Mouse (Mus musculus): ENCODE results near the gene Fbxl3. TPM values are rescaled to one million over a fixed set of nuclear protein-coding genes. Genes with fewer than 3 reads are reported as not detected.

Fbxl3 gene
- polyA plus RNA-seq, 1 experiment from 2014 or later: 26.5 TPM

GRCm38 (mm10) chr14:103093236-103093635, 6.1 kb downstream of the Fbxl3 start:
- Histone ChIP-seq H3K27me3 (ENCODE audit: control insufficient read depth, insufficient read depth, low read length) (no peaks in the 10 kb centered on the region), H3K36me3 (ENCODE audit: control insufficient read depth, insufficient read depth, low read length) (peaks cover 3% of the 10 kb centered on the region; the same call in 1 of the 2 replicates), H3K4me3 (ENCODE audit: low read depth, low read length) (no peak overlapping the region), H3K9ac (ENCODE audit: low read length) (no peak overlapping the region), H3K27ac (ENCODE audit: low read depth, low read length) (no peak overlapping the region), H3K4me2 (no peak overlapping the region), H3K4me1 (ENCODE audit: control insufficient read depth, insufficient read depth, low read length) (peaks cover 8% of the 10 kb centered on the region; the same call in 1 of the 2 replicates), H3K9me3 (ENCODE audit: control insufficient read depth, low read length) (no peaks in the 10 kb centered on the region)
- ATAC-seq (ENCODE audit: low FRiP score) (no peak), DNase-seq (ENCODE audit: low spot score, missing footprints) (peak; percentile 67)
- WGBS: 89% methylated on average over 3 of the region's 3 CpGs

GRCm38 (mm10) chr14:103088624-103089023, 10.7 kb downstream of the Fbxl3 start:
- H3K27ac ChIP-seq (ENCODE audit: low read depth, low read length): no peak overlapping the region
- H3K4me2 ChIP-seq: no peak overlapping the region
- H3K36me3 ChIP-seq (ENCODE audit: control insufficient read depth, insufficient read depth, low read length): peaks cover 3% of the 10 kb centered on the region; the same call in 1 of the 2 replicates
- H3K27me3 ChIP-seq (ENCODE audit: control insufficient read depth, insufficient read depth, low read length): no peaks in the 10 kb centered on the region
- DNase-seq (ENCODE audit: low spot score, missing footprints) (peak; percentile 96), ATAC-seq (ENCODE audit: low FRiP score) (peak; percentile 30; the same call in 1 of the 2 replicates)
- no peaks in the 10 kb centered on the region for H3K4me1 ChIP-seq (ENCODE audit: control insufficient read depth, insufficient read depth, low read length)
- H3K9me3 ChIP-seq (ENCODE audit: control insufficient read depth, low read length): no peaks in the 10 kb centered on the region
- 74% methylated on average over 6 of the region's 6 CpGs for WGBS
- H3K4me3 ChIP-seq (ENCODE audit: low read depth, low read length): no peak overlapping the region
- no peak overlapping the region for H3K9ac ChIP-seq (ENCODE audit: low read length)

GRCm38 (mm10) chr14:103087846-103088245, 11.5 kb downstream of the Fbxl3 start:
- Histone ChIP-seq H3K9ac (ENCODE audit: low read length) (no peak overlapping the region), H3K9me3 (ENCODE audit: control insufficient read depth, low read length) (no peaks in the 10 kb centered on the region), H3K4me2 (no peak overlapping the region), H3K27ac (ENCODE audit: low read depth, low read length) (no peak overlapping the region), H3K27me3 (ENCODE audit: control insufficient read depth, insufficient read depth, low read length) (no peaks in the 10 kb centered on the region), H3K36me3 (ENCODE audit: control insufficient read depth, insufficient read depth, low read length) (peaks cover 3% of the 10 kb centered on the region; the same call in 1 of the 2 replicates), H3K4me3 (ENCODE audit: low read depth, low read length) (no peak overlapping the region), H3K4me1 (ENCODE audit: control insufficient read depth, insufficient read depth, low read length) (no peaks in the 10 kb centered on the region)
- no peak for DNase-seq (ENCODE audit: low spot score, missing footprints)
- 86% methylated on average over 5 of the region's 5 CpGs for WGBS
- ATAC-seq (ENCODE audit: low FRiP score): no peak

GRCm38 (mm10) chr14:103086671-103087324, 12.6 kb downstream of the Fbxl3 start:
- Histone ChIP-seq H3K9me3 (ENCODE audit: control insufficient read depth, low read length) (no peaks in the 10 kb centered on the region), H3K27me3 (ENCODE audit: control insufficient read depth, insufficient read depth, low read length) (no peaks in the 10 kb centered on the region), H3K4me1 (ENCODE audit: control insufficient read depth, insufficient read depth, low read length) (no peaks in the 10 kb centered on the region), H3K27ac (ENCODE audit: low read depth, low read length) (no peak overlapping the region), H3K36me3 (ENCODE audit: control insufficient read depth, insufficient read depth, low read length) (peaks cover 3% of the 10 kb centered on the region; the same call in 1 of the 2 replicates), H3K9ac (ENCODE audit: low read length) (no peak overlapping the region), H3K4me2 (no peak overlapping the region), H3K4me3 (ENCODE audit: low read depth, low read length) (no peak overlapping the region)
- no peak for DNase-seq (ENCODE audit: low spot score, missing footprints)
- whole genome bisulfite sequencing: 95% methylated on average over 4 of the region's 4 CpGs
- no peak for ATAC-seq (ENCODE audit: low FRiP score)

GRCm38 (mm10) chr14:103085840-103086533, 13.4 kb downstream of the Fbxl3 start:
- no peaks in the 10 kb centered on the region for H3K4me1 ChIP-seq (ENCODE audit: control insufficient read depth, insufficient read depth, low read length)
- DNase-seq (ENCODE audit: low spot score, missing footprints) (no peak), ATAC-seq (ENCODE audit: low FRiP score) (no peak)
- no peaks in the 10 kb centered on the region for H3K9me3 ChIP-seq (ENCODE audit: control insufficient read depth, low read length)
- no peak overlapping the region for H3K9ac ChIP-seq (ENCODE audit: low read length)
- no peak overlapping the region for H3K4me2 ChIP-seq
- H3K27me3 ChIP-seq (ENCODE audit: control insufficient read depth, insufficient read depth, low read length): no peaks in the 10 kb centered on the region
- H3K27ac ChIP-seq (ENCODE audit: low read depth, low read length): no peak overlapping the region
- peaks cover 3% of the 10 kb centered on the region; the same call in 1 of the 2 replicates for H3K36me3 ChIP-seq (ENCODE audit: control insufficient read depth, insufficient read depth, low read length)
- 84% methylated on average over 1 of the region's 1 CpGs for WGBS
- H3K4me3 ChIP-seq (ENCODE audit: low read depth, low read length): no peak overlapping the region

- 88% methylated on average over 9 of the region's 9 CpGs for WGBS
- 0 out of 2 replicates have a peak, but pooled peaks have one; percentile 57 for ATAC-seq (ENCODE audit: low FRiP score)
These were observed 20.0 kb downstream of the Fbxl3 start for GRCm38 (mm10) chr14:103079209-103079977.

GRCm38 (mm10) chr14:103078006-103078912, 21.1 kb downstream of the Fbxl3 start:
- Histone ChIP-seq H3K4me2 (no peak overlapping the region), H3K36me3 (ENCODE audit: control insufficient read depth, insufficient read depth, low read length) (peaks cover 3% of the 10 kb centered on the region; the same call in 1 of the 2 replicates), H3K9me3 (ENCODE audit: control insufficient read depth, low read length) (no peaks in the 10 kb centered on the region), H3K9ac (ENCODE audit: low read length) (no peak overlapping the region), H3K27ac (ENCODE audit: low read depth, low read length) (no peak overlapping the region), H3K27me3 (ENCODE audit: control insufficient read depth, insufficient read depth, low read length) (no peaks in the 10 kb centered on the region), H3K4me1 (ENCODE audit: control insufficient read depth, insufficient read depth, low read length) (no peaks in the 10 kb centered on the region), H3K4me3 (ENCODE audit: low read depth, low read length) (no peak overlapping the region)
- DNase-seq (ENCODE audit: low spot score, missing footprints) (peak; percentile 76), ATAC-seq (ENCODE audit: low FRiP score) (no peak)
- 89% methylated on average over 16 of the region's 16 CpGs for WGBS

More at GRCm38 (mm10) chr14:103079209-103079977, 20.0 kb downstream of the Fbxl3 start:
- Histone ChIP-seq H3K4me3 (ENCODE audit: low read depth, low read length) (no peak overlapping the region), H3K9me3 (ENCODE audit: control insufficient read depth, low read length) (no peaks in the 10 kb centered on the region), H3K4me1 (ENCODE audit: control insufficient read depth, insufficient read depth, low read length) (no peaks in the 10 kb centered on the region), H3K9ac (ENCODE audit: low read length) (no peak overlapping the region), H3K36me3 (ENCODE audit: control insufficient read depth, insufficient read depth, low read length) (peaks cover 3% of the 10 kb centered on the region; the same call in 1 of the 2 replicates), H3K27me3 (ENCODE audit: control insufficient read depth, insufficient read depth, low read length) (no peaks in the 10 kb centered on the region), H3K27ac (ENCODE audit: low read depth, low read length) (no peak overlapping the region), H3K4me2 (no peak overlapping the region)
- peak; percentile 26 for DNase-seq (ENCODE audit: low spot score, missing footprints)

GRCm38 (mm10) chr14:103077272-103078005, 21.9 kb downstream of the Fbxl3 start:
- WGBS: 89% methylated on average over 9 of the region's 9 CpGs
- Histone ChIP-seq H3K4me1 (ENCODE audit: control insufficient read depth, insufficient read depth, low read length) (no peaks in the 10 kb centered on the region), H3K9me3 (ENCODE audit: control insufficient read depth, low read length) (no peaks in the 10 kb centered on the region), H3K4me2 (no peak overlapping the region), H3K9ac (ENCODE audit: low read length) (no peak overlapping the region), H3K4me3 (ENCODE audit: low read depth, low read length) (no peak overlapping the region), H3K36me3 (ENCODE audit: control insufficient read depth, insufficient read depth, low read length) (peaks cover 5% of the 10 kb centered on the region; the same call in 1 of the 2 replicates), H3K27ac (ENCODE audit: low read depth, low read length) (no peak overlapping the region), H3K27me3 (ENCODE audit: control insufficient read depth, insufficient read depth, low read length) (no peaks in the 10 kb centered on the region)
- DNase-seq (ENCODE audit: low spot score, missing footprints): peak; percentile 69
- no peak for ATAC-seq (ENCODE audit: low FRiP score)

All from midbrain, embryonic 11.5 days (tissue).